Mouse (Mus musculus): ENCODE data around the gene Jmjd1c. TPM values are rescaled to one million over a fixed set of nuclear protein-coding genes. Genes with fewer than 3 reads are reported as not detected.

Jmjd1c gene
- total and polyA plus RNA-seq, 3 experiments, result 8.5 to 36.8 (median 34.5) TPM

- Histone ChIP-seq H3K4me1 (ENCODE audit: control insufficient read depth, insufficient read depth, low read length) (peaks cover 21% of the 10 kb centered on the region), H3K4me3 (peak within 1 kb of the TSS; percentile 86), H3K9ac (ENCODE audit: low read depth, low read length) (peak within 1 kb of the TSS; percentile 80), H3K27me3 (ENCODE audit: control insufficient read depth, insufficient read depth, low read length) (no peaks in the 10 kb centered on the region), H3K79me2 (replicated peaks; ENCODE audit: control insufficient read depth, insufficient read depth, low read length) (peaks cover 5% of the 10 kb centered on the region), H3K27ac (peak within 1 kb of the TSS; percentile 90), H3K36me3 (ENCODE audit: control insufficient read depth, insufficient read depth, low read length) (peaks cover 6% of the 10 kb centered on the region)
- peak; percentile 87 to 91 for DNase-seq
- TF ChIP-seq CTCF (IDR thresholded peaks at IDR 0.05) (no peak), POLR2A (IDR thresholded peaks at IDR 0.05; ENCODE audit: insufficient read depth, low read depth, low read length) (peak; percentile 61; the same call in 1 of the 2 replicates), EP300 (IDR thresholded peaks at IDR 0.05; ENCODE audit: insufficient read depth, low read depth, low read length) (0 out of 2 replicates have a peak, but pooled peaks have one; percentile 65)
- 2% methylated on average over 47 of the region's 52 CpGs for WGBS
- intact Hi-C loops (cut with DNase I), result no loop called here
Observed at GRCm38 (mm10) chr10:67285176-67285814, 189.4 kb downstream of the Jmjd1c start, which contains the start of gene Nrbf2. TSS of gene Nrbf2 (minus strand) at chr10:67285305.

GRCm38 (mm10) chr10:67287877-67288276, 192.0 kb downstream of the Jmjd1c start:
- WGBS, result 3% methylated on average over 3 of the region's 3 CpGs
- Histone ChIP-seq H3K9ac (ENCODE audit: low read depth, low read length) (no peak overlapping the region), H3K4me1 (ENCODE audit: control insufficient read depth, insufficient read depth, low read length) (peaks cover 14% of the 10 kb centered on the region), H3K79me2 (replicated peaks; ENCODE audit: control insufficient read depth, insufficient read depth, low read length) (peaks cover 4% of the 10 kb centered on the region), H3K36me3 (ENCODE audit: control insufficient read depth, insufficient read depth, low read length) (peaks cover 3% of the 10 kb centered on the region), H3K27ac (peak overlapping the region; percentile 84), H3K27me3 (ENCODE audit: control insufficient read depth, insufficient read depth, low read length) (no peaks in the 10 kb centered on the region), H3K4me3 (no peak overlapping the region)
- DNase-seq, result peak; percentile 83 to 93
- intact Hi-C loops (cut with DNase I), result no loop called here
- TF ChIP-seq EP300 (IDR thresholded peaks at IDR 0.05; ENCODE audit: insufficient read depth, low read depth, low read length) (peak; percentile 93), POLR2A (IDR thresholded peaks at IDR 0.05; ENCODE audit: insufficient read depth, low read depth, low read length) (no peak)

DNA sequence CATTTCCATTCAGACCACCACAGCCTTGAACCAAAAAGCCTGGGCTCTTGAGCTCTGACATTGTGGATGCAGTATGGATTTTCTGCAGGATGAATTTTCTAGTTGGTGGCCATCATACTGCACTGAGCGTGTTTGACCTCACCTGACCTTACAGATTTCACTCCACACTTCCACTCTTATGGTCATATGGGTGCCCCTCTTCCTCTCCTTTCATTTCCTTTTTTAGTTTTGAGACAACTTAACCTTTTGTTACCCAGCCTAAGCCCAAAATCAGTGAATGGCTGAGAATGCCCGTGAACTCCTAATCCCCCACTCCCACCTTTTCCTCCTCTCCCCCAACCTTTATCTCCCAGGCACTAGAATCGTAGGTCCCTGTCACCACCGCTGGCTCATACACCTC, 194.7 kb downstream of the Jmjd1c start:
- Histone ChIP-seq H3K4me3 (no peak overlapping the region), H3K27me3 (ENCODE audit: control insufficient read depth, insufficient read depth, low read length) (no peaks in the 10 kb centered on the region), H3K36me3 (ENCODE audit: control insufficient read depth, insufficient read depth, low read length) (peaks cover 3% of the 10 kb centered on the region; the same call in 1 of the 2 replicates), H3K27ac (no peak overlapping the region; the same call in 1 of the 2 replicates), H3K9ac (ENCODE audit: low read depth, low read length) (no peak overlapping the region), H3K4me1 (ENCODE audit: control insufficient read depth, insufficient read depth, low read length) (peaks cover 5% of the 10 kb centered on the region), H3K79me2 (replicated peaks; ENCODE audit: control insufficient read depth, insufficient read depth, low read length) (no peaks in the 10 kb centered on the region)
- no peak for TF ChIP-seq POLR2A (IDR thresholded peaks at IDR 0.05; ENCODE audit: insufficient read depth, low read depth, low read length)
- no peak for TF ChIP-seq CTCF (IDR thresholded peaks at IDR 0.05)
- DNase-seq, result no peak
- intact Hi-C loops (cut with DNase I), result no loop called here
- 53% methylated on average over 4 of the region's 4 CpGs for WGBS

DNA sequence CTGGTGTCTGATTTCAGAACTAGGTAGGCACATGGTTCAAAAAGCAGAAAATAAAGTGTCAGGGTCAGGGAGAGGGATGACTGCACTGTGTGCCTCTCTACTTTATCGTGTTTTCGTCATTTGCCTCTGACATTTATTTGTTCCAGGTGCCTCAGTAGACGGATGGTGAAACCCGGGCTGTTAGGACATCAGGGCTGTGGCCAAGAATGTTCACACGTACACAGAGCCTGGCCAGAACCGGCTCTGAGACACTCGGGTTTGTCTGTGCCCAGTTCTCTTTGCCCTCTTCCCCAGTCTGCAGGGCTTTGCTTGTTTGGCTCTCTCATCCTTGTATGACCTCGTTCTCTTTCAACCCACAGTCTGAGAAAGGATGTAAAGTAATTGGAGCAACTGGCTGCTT, 195.2 kb downstream of the Jmjd1c start:
- intact Hi-C loops (cut with DNase I), result no loop called here
- H3K4me1 ChIP-seq (ENCODE audit: control insufficient read depth, insufficient read depth, low read length), result peaks cover 5% of the 10 kb centered on the region
- no peak overlapping the region for H3K4me3 ChIP-seq
- no peaks in the 10 kb centered on the region for H3K79me2 ChIP-seq (replicated peaks; ENCODE audit: control insufficient read depth, insufficient read depth, low read length)
- no peak overlapping the region; the same call in 1 of the 2 replicates for H3K27ac ChIP-seq
- 34% methylated on average over 8 of the region's 8 CpGs for WGBS
- no peaks in the 10 kb centered on the region for H3K27me3 ChIP-seq (ENCODE audit: control insufficient read depth, insufficient read depth, low read length)
- no peak overlapping the region for H3K9ac ChIP-seq (ENCODE audit: low read depth, low read length)
- peaks cover 3% of the 10 kb centered on the region; the same call in 1 of the 2 replicates for H3K36me3 ChIP-seq (ENCODE audit: control insufficient read depth, insufficient read depth, low read length)
- peak in 1 of 2 experiments; percentile 50 for DNase-seq
- no peak for TF ChIP-seq POLR2A (IDR thresholded peaks at IDR 0.05; ENCODE audit: insufficient read depth, low read depth, low read length)
- TF ChIP-seq EP300 (IDR thresholded peaks at IDR 0.05; ENCODE audit: insufficient read depth, low read depth, low read length), result peak; percentile 68

GRCm38 (mm10) chr10:67295331-67295730, 199.4 kb downstream of the Jmjd1c start:
- H3K27me3 ChIP-seq (ENCODE audit: control insufficient read depth, insufficient read depth, low read length), result no peaks in the 10 kb centered on the region
- TF ChIP-seq EP300 (IDR thresholded peaks at IDR 0.05; ENCODE audit: insufficient read depth, low read depth, low read length), result no peak
- no peak for TF ChIP-seq POLR2A (IDR thresholded peaks at IDR 0.05; ENCODE audit: insufficient read depth, low read depth, low read length)
- TF ChIP-seq CTCF (IDR thresholded peaks at IDR 0.05), result no peak
- no peak overlapping the region for H3K9ac ChIP-seq (ENCODE audit: low read depth, low read length)
- H3K79me2 ChIP-seq (replicated peaks; ENCODE audit: control insufficient read depth, insufficient read depth, low read length), result no peaks in the 10 kb centered on the region
- intact Hi-C loops (cut with DNase I), result no loop called here
- H3K27ac ChIP-seq, result no peak overlapping the region
- no peak overlapping the region for H3K4me3 ChIP-seq
- H3K4me1 ChIP-seq (ENCODE audit: control insufficient read depth, insufficient read depth, low read length), result peaks cover 3% of the 10 kb centered on the region
- WGBS, result 77% methylated on average over 5 of the region's 5 CpGs
- no peaks in the 10 kb centered on the region; the same call in 1 of the 2 replicates for H3K36me3 ChIP-seq (ENCODE audit: control insufficient read depth, insufficient read depth, low read length)
- DNase-seq, result no peak

DNA sequence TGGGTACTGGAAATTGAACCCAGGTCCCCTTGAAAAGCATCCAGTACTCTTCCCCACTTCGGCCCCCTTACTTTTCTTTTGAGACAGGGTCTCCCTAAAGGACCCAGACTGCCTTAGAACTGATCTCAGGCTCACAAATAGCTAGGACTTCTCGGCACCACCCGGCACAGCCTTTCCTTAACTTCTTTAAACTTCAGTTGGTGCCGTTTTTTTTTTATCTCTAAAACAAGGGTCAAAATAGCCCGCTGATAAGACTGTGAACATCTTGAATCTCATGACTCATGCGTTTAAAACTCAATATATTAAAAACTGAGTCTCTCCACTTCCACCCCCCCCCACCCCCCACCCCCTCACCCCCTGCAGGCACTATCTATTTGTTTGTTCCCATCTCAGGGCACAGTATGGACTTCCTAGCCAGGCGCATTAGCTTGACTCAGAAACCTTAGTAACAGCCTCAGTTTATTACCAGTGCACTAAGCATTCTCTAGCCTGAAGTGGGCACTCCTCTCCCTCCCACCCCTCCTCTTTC, 200.1 kb downstream of the Jmjd1c start:
- no peak overlapping the region for H3K4me3 ChIP-seq
- H3K9ac ChIP-seq (ENCODE audit: low read depth, low read length), result no peak overlapping the region
- peaks cover 3% of the 10 kb centered on the region for H3K4me1 ChIP-seq (ENCODE audit: control insufficient read depth, insufficient read depth, low read length)
- intact Hi-C loops (cut with DNase I), result no loop called here
- no peak for DNase-seq
- H3K79me2 ChIP-seq (replicated peaks; ENCODE audit: control insufficient read depth, insufficient read depth, low read length), result no peaks in the 10 kb centered on the region
- no peaks in the 10 kb centered on the region for H3K27me3 ChIP-seq (ENCODE audit: control insufficient read depth, insufficient read depth, low read length)
- 50% methylated on average over 7 of the region's 7 CpGs for WGBS
- no peak overlapping the region for H3K27ac ChIP-seq
- TF ChIP-seq CTCF (IDR thresholded peaks at IDR 0.05) (no peak), POLR2A (IDR thresholded peaks at IDR 0.05; ENCODE audit: insufficient read depth, low read depth, low read length) (no peak)
- no peaks in the 10 kb centered on the region; the same call in 1 of the 2 replicates for H3K36me3 ChIP-seq (ENCODE audit: control insufficient read depth, insufficient read depth, low read length)

All from heart, adult 2 months (tissue).